Mouse (Mus musculus) hindlimb bud, embryonic 11.5 days (tissue): Measurements from ENCODE around the gene Plod3.

Experiments
- DNase-seq: peaks from one replicate; pipeline ENCODE4 v3.0.0-alpha.2; 2012; ENCODE audit warnings: low read depth, low spot score; ENCODE audit errors: extremely low spot score

Gene Plod3

GRCm38 (mm10) chr5:136962966-136963540 is 23.8 kb upstream of the Plod3 start:
- no peak for DNase-seq

GRCm38 (mm10) chr5:136965210-136965609 is 21.6 kb upstream of the Plod3 start:
- no peak for DNase-seq

DNA sequence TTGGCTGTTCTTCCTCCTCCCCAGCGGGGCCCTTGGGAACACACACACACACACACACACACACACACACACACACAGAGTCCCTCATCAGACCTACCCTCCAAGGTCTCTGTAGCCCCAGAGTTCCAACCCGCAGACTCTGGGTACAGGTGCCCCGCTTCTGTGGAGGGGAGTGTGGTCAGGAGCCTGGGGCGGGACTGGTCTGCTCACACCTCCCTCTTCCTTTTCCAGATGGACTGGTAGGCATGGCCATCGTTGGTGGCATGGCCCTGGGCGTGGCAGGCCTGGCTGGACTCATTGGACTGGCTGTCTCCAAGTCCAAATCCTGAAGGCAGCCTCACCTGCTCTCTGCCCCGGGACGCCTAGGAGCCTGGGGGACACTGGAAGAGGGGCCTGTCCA is 21.1 kb upstream of the Plod3 start:
- DNase-seq, result no peak

- DNase-seq, result no peak
These were observed 20.5 kb upstream of the Plod3 start, which contains the start of gene Cldn15 for GRCm38 (mm10) chr5:136966331-136966730. Gene Cldn15 (plus strand): TSS chr5:136966616.

DNA sequence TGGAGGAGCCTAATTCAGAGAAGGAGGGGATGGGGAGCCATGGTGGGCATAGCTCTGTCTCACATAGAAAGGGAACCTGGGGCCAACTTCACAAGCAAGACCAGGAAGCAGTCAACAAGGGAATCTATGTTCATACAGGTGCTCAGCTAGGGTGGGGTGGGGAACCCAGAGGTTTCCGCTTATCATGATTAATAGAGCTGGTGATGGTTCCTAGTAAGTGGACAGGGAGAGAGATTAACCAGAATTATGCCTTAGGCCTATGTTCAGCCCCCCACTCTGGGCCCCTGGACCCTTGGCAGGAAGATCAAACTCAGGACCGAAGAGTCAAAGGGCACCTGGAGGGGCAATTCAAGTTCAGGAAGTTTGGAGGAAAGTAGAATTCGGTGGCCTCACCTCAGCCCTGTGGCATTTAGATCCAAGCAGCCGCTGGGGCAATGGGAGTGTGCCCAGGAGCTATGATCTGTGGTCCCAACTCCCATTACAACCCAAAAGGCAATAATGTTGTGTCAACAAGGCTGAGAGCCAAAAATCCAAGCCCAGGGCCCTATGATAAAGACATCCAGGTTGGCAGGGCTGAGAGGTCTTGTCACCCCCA is 19.9 kb upstream of the Plod3 start:
- DNase-seq, result no peak

- DNase-seq, result no peak
These were observed 19.2 kb upstream of the Plod3 start for GRCm38 (mm10) chr5:136967592-136967991.

GRCm38 (mm10) chr5:136970703-136971102 is 16.1 kb upstream of the Plod3 start:
- no peak for DNase-seq

DNA sequence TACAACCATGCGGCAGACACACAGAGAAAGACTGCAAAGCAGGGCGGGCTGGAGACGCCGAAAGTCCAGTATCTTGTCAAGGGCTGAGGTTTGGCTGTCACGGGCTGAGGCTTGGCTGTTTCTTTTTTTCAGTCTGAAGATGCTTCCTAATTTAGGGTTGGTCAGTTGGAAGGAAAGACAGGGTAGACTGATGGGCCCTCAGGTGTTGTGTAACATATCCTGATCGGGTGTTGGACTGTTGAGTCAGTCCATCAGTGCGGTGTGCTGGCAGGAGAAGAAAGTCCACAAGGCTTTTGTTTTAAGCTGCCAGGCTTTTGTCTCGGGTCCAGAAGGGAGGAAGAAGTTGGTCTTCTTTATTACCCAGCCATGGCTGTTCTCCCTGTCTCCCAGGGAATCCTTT is 13.1 kb upstream of the Plod3 start:
- DNase-seq, result no peak

DNA sequence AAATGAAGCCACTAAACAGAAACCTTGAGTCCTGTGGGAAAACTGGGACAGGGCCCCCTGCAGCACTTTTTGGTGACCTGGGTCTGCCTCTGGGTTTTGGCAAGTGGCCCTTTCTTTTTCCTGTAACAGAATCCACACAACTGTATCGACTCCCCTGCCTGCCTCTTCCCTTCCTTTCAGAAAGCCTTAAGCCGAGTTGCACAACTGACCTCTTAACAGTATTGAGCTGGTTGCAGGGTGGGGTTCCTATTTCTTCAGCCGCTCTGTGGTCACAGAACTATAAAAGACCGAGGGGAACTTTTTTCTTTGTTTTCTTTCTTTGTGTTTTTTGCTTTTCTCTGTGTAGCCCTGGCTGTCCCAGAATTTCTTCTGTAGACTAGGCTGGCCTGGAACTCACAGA is 9.1 kb upstream of the Plod3 start:
- DNase-seq, result no peak

DNA sequence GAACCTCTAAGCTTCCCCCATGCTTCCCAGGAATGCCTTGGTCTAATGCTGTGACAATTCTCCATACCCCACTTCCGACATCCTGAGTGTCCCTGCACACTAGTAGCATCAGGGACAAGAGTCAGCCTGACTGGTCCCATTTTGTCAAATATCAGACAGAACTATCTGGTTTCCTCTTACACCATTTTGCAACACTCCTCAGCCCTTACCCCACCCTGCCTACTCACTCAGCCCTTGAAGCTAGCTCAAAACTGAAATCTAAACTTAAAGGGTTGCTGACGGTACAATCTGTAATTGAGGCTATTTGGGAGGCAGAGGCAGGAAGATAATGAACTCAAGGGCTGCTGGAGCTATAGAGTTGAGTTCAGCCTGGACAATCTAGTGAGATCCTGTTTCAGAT is 7.1 kb upstream of the Plod3 start:
- DNase-seq, result no peak

- no peak for DNase-seq
These were observed 5.8 kb upstream of the Plod3 start for GRCm38 (mm10) chr5:136980974-136981373.

DNA sequence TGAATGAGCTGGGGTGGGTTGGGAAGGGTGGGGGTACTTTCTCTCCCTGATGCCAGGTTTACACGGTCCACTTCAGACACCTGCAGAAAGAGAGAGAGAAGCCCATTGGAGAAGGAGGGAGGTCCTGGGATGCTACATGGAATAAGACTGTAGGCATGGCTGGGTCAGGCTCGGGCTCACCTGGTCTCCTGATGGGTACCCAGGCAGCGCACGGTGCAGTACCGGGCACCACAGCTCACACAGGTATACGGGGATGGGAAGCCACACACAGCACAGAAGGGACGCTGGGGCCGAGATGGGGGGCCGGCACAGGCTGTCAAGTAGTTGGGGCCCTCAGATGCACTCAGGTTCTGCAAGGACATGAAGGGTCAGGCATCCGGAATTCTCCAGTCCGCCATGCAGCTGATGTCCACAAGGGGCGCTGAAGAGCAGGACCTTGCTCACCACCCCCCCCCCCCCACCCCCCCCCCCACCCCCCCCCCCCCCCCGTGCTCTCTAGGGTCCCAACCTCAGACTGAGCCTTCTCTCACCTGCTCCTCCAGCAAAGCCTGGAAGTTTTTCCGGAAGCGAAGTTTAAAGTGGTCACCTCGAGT is 4.4 kb upstream of the Plod3 start:
- DNase-seq, result no peak

GRCm38 (mm10) chr5:136984828-136985227 is 2.0 kb upstream of the Plod3 start:
- no peak for DNase-seq

DNA sequence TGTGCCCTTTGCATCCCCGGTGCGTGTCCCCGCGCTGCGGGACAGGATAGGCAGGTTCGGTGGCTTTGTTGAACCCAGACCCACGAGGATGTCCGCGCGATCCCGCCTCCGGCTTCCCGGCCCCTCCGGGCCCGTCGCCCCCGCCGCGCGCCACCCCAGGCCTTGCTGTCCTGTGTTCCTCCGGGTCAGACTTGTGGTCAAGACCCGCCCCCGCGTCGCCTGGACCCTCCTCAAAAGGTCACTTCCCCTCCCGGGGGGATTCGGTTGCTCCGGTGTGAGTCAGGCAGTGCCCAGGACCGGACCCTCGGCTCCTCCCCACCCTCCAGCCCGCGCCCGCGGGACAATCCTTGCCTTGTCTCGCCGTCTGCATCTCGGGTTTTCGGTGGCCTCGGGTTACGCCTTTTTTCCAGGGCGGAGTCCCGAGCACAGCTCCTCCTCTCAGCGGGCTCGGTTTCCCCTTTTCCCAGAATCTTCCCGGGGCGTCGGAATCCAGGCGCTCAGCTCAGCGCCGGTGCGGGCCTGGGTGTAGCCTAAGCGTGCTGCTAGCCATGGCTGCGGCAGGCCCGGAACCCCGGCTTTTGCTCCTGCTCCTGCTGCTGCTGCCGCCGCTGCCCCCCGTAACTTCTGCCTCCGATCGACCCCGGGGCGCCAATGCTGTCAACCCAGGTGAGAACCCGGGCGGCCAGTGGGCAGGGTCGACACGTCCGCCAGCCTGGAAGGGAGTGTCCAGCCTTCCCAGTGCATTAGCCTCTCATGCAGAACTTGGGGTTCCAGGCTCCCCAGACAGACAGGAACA is 517 bp downstream of the Plod3 start:
- DNase-seq, result peak; percentile 12

DNA sequence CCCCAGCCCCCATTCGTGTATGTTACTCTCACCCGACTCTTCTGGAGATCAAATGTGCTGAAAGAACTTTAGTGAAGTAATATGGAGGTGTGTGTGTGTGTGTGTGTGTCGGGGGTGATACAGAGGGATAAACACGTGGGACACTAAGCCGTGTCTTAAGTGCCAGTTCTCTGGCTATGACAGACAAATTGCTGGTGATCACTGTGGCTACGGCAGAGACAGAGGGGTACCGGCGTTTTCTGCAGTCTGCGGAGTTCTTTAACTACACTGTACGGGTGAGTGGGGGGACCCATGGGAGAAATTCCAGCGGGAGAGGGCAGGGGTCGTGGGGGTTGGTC is 1.1 kb downstream of the Plod3 start, which contains the start of gene Znhit1:
Znhit1 (minus strand) TSS at position 88 of the 338 bp plus-strand sequence.
- no peak for DNase-seq

GRCm38 (mm10) chr5:136988420-136988819 is 1.6 kb downstream of the Plod3 start:
- no peak for DNase-seq

DNA sequence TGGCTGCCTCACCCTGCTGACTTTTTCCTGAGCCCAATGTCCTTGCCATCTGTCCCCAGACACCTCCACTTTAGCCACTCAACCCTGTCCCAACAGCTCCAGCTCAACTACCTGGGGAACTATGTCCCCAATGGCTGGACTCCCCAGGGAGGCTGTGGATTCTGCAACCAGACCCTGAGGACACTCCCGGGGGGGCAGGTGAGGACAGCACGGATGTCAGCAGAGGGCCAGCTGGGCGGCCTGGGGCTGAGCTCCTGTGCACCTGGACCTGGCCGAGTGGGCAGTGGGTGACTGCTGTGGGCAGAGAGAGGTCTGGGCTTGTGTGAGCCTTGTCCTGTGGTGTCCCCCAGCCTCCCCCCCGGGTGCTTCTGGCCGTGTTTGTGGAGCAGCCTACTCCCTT is 3.0 kb downstream of the Plod3 start:
- no peak for DNase-seq

GRCm38 (mm10) chr5:136999449-136999848 is 12.6 kb downstream of the Plod3 start:
- no peak for DNase-seq

DNA sequence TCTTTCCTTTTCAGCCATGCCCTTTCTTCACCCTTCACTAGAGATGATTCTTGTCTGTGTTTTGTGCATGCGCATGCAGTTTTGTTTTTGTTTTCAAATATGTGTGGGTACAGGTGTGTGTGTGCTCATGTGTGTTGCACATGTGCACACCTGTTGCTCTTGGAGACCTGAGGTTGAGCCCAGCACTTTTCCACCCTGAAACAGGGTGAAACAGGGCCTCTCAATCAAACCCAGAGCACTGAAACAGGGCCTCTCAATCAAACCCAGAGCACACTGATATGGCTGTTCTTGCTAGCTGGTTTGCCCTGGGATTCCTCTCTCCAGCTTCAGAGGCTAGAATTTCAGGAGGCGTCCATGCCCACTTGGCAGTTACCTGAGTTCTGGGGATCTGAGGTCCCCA is 13.8 kb downstream of the Plod3 start:
- no peak for DNase-seq

GRCm38 (mm10) chr5:137007276-137007675 is 20.5 kb downstream of the Plod3 start:
- DNase-seq, result no peak

GRCm38 (mm10) chr5:137009988-137010387 is 23.2 kb downstream of the Plod3 start:
- DNase-seq, result no peak

DNA sequence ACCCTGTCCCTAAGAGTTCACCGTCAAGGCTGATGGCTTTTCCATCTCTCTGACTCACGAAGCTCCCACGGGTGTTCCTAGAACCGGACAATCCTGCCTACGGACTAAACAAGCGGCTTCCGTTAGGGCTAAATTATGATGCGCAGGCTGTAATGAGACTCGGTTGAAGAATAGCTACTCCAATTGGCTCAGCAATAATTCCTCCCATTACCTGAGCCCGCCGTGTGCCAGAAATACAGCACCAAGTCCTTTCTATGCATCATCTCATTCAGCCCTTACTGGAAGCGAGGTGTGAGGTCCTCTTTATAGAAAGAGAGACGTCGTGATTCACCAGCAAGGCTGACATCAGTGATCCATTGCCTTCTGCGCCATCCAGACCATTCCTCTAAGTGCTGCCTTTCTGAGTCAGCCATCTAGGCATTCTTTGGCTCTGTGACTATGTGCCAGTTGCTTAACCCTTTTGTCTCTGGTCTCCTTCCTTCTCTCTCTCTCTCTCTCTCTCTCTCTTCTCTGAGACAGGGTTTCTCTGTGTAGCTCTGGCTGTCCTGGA is 25.7 kb downstream of the Plod3 start:
- DNase-seq, result no peak
